Mouse (Mus musculus): Measurements from ENCODE around the gene Cep97.

- TF ChIP-seq CTCF (IDR thresholded peaks at IDR 0.05; ENCODE audit: borderline replicate concordance, insufficient read depth, low read length), result no peak
- no peak for TF ChIP-seq POLR2A (IDR thresholded peaks at IDR 0.05; ENCODE audit: low read depth, low read length)
Measured at GRCm38 (mm10) chr16:55901839-55902756, 32.6 kb downstream of the Cep97 start.

Measured in embryonic fibroblast, embryonic 13.5 days (primary cell).